Mouse (Mus musculus): ENCODE results near the gene Cdc37.

- TF ChIP-seq CTCF (IDR thresholded peaks at IDR 0.05; ENCODE audit: borderline replicate concordance, control insufficient read depth, extremely low read depth, insufficient read depth, low read length, poor library complexity) (no peak), POLR2A (IDR thresholded peaks at IDR 0.05; ENCODE audit: control insufficient read depth, extremely low read depth, insufficient read depth, low read length, poor library complexity) (no peak)
Observed at GRCm38 (mm10) chr9:21114190-21114589, 35.6 kb downstream of the Cdc37 start.
